Mouse (Mus musculus) CH12.LX (cell line): ENCODE measurements around the gene Golph3. TPM values are rescaled to one million over a fixed set of nuclear protein-coding genes. Genes with fewer than 3 reads are reported as not detected.

ENCODE experiments used
- DNase-seq: peaks from one replicate; pipeline ENCODE4 v3.0.0-alpha.2; 2013; ENCODE audit errors: extremely low read depth
- H3K27ac ChIP-seq: 2 replicates; pipeline ENCODE4 v1.5.1; 2012; ENCODE audit warnings: low read depth, mild to moderate bottlenecking, control low read depth, moderate library complexity; ENCODE audit not compliant: insufficient read depth
- H3K27me3 ChIP-seq: replicated peaks from 2 replicates; pipeline ENCODE3; 2012; ENCODE audit warnings: inconsistent platforms
- H3K36me3 ChIP-seq, 2 experiments: replicated peaks in 1 of 2; 2 replicates each; pipeline versions ENCODE3 to v1.6.1; 2012; ENCODE audit warnings: inconsistent platforms in 1 of 2, low read length in 1 of 2, mild to moderate bottlenecking in 1 of 2, mixed read lengths in 1 of 2, moderate library complexity in 1 of 2; ENCODE audit not compliant: control insufficient read depth in 1 of 2, insufficient read depth in 1 of 2
- H3K4me1 ChIP-seq, 2 experiments: 2 replicates each; pipeline ENCODE4 v1.6.1; 2012; ENCODE audit warnings: inconsistent platforms in 1 of 2, moderate library complexity in 1 of 2; ENCODE audit not compliant: insufficient read depth in 2 of 2, control insufficient read depth in 1 of 2
- H3K4me2 ChIP-seq: 2 replicates; pipeline ENCODE4 v1.6.1; 2012; ENCODE audit warnings: low read depth, mild to moderate bottlenecking, control low read depth; ENCODE audit not compliant: poor library complexity, insufficient read depth, severe bottlenecking
- H3K4me3 ChIP-seq, 3 experiments: fragments of 150-350 bp in 1 of 3; sonication (generic) in 1 of 3; replicated peaks in 1 of 3; 2 replicates each; pipeline versions ENCODE3 to v1.5.1; 2011 to 2012; ENCODE audit warnings: low read depth in 2 of 3, low read length in 2 of 3, mild to moderate bottlenecking in 2 of 3, moderate library complexity in 2 of 3, control low read depth in 1 of 3, improper control_type of control experiment in 1 of 3, inconsistent platforms in 1 of 3, mixed read lengths in 1 of 3; ENCODE audit not compliant: poor library complexity in 1 of 3
- H3K79me2 ChIP-seq: replicated peaks from 2 replicates; pipeline ENCODE4 v1.6.1; 2012; ENCODE audit warnings: mild to moderate bottlenecking, moderate library complexity; ENCODE audit not compliant: control insufficient read depth, poor library complexity, insufficient read depth, severe bottlenecking; ENCODE audit errors: extremely low read depth
- H3K9ac ChIP-seq: 2 replicates; pipeline ENCODE4 v1.6.1; 2012; ENCODE audit warnings: low read depth, mild to moderate bottlenecking, control low read depth, moderate library complexity; ENCODE audit not compliant: insufficient read depth
- H3K9me3 ChIP-seq: replicated peaks from 2 replicates; pipeline ENCODE3; 2012; ENCODE audit warnings: low read length, inconsistent platforms, mixed read lengths
- CHD2 ChIP-seq: IDR thresholded peaks from 2 replicates; pipeline ENCODE4 v1.6.1; 2011; ENCODE audit warnings: low read length, improper control_type of control experiment
- EP300 ChIP-seq: IDR thresholded peaks from 2 replicates; pipeline ENCODE4 v1.6.1; 2011; ENCODE audit warnings: low read length, improper control_type of control experiment
- ETS1 ChIP-seq: conservative IDR thresholded peaks from 2 replicates; pipeline ENCODE4 v1.6.1; 2012; ENCODE audit warnings: low read depth, mild to moderate bottlenecking, inconsistent platforms, low read length, improper control_type of control experiment, moderate library complexity
- HCFC1 ChIP-seq: IDR thresholded peaks from 2 replicates; pipeline ENCODE4 v1.6.1; 2012; ENCODE audit warnings: low read depth, mild to moderate bottlenecking, inconsistent platforms, low read length, improper control_type of control experiment
- JUN ChIP-seq: IDR thresholded peaks from 2 replicates; pipeline ENCODE4 v1.6.1; 2011; ENCODE audit warnings: low read depth, mild to moderate bottlenecking, low read length, improper control_type of control experiment, moderate library complexity; ENCODE audit not compliant: insufficient read depth
- KAT2A ChIP-seq: IDR thresholded peaks from 2 replicates; pipeline ENCODE4 v1.6.1; 2012; ENCODE audit warnings: low read length, improper control_type of control experiment, inconsistent platforms; ENCODE audit not compliant: insufficient replicate concordance
- MAFK ChIP-seq: IDR thresholded peaks from 2 replicates; pipeline ENCODE4 v1.6.1; 2011; ENCODE audit warnings: low read length, improper control_type of control experiment; ENCODE audit not compliant: insufficient replicate concordance
- MAZ ChIP-seq: IDR thresholded peaks from 2 replicates; pipeline ENCODE4 v1.6.1; 2012; ENCODE audit warnings: low read depth, mild to moderate bottlenecking, inconsistent platforms, low read length, improper control_type of control experiment, moderate library complexity
- MYC ChIP-seq: IDR thresholded peaks from 2 replicates; pipeline ENCODE4 v1.6.1; 2011; ENCODE audit warnings: low read depth, mild to moderate bottlenecking, improper control_type of control experiment, low read length
- POLR2A ChIP-seq: IDR thresholded peaks from 2 replicates; pipeline ENCODE4 v1.6.1; 2011; ENCODE audit warnings: low read depth, mild to moderate bottlenecking, improper control_type of control experiment, low read length
- POLR2AphosphoS2 ChIP-seq: IDR thresholded peaks from 2 replicates; pipeline ENCODE4 v1.6.1; 2011; ENCODE audit warnings: low read depth, low read length, improper control_type of control experiment
- RAD21 ChIP-seq: IDR thresholded peaks from 2 replicates; pipeline ENCODE4 v1.6.1; 2011; ENCODE audit warnings: low read depth, mild to moderate bottlenecking, low read length, improper control_type of control experiment, moderate library complexity
- TBP ChIP-seq: conservative IDR thresholded peaks from 2 replicates; pipeline ENCODE4 v1.6.1; 2011; ENCODE audit warnings: low read depth, low read length, improper control_type of control experiment
- USF2 ChIP-seq: conservative IDR thresholded peaks from 2 replicates; pipeline ENCODE4 v1.6.1; 2011; ENCODE audit warnings: low read depth, low read length, improper control_type of control experiment
- ZKSCAN1 ChIP-seq: IDR thresholded peaks from 2 replicates; pipeline ENCODE4 v1.6.1; 2012; ENCODE audit warnings: low read depth, inconsistent platforms, low read length, improper control_type of control experiment, borderline replicate concordance
- ZNF384 ChIP-seq: IDR thresholded peaks from 2 replicates; pipeline ENCODE4 v1.6.1; 2012; ENCODE audit warnings: low read depth, low read length, improper control_type of control experiment, inconsistent platforms
- dilution Hi-C: fragments of 300-500 bp; cut with MboI; formaldehyde crosslinking; loops from 2 replicates; pipeline ENCODE4 v1.14.3; 2020; ENCODE audit warnings: low sequenced_read_pairs; ENCODE audit not compliant: extremely low pct_unique_long_range_greater_than_20kb, extremely low pct_ligation_motif_present
- in situ Hi-C: fragments of 300-500 bp; cut with MboI; formaldehyde crosslinking; loops from 3 replicates; pipeline ENCODE4 v1.14.3; 2019; ENCODE audit warnings: low sequenced_read_pairs, low pct_ligation_motif_present, low pct_unique_long_range_greater_than_20kb, mixed read lengths
- polyA plus RNA-seq: library from polyadenylated mRNA; unstranded; fragments of >175 nt; gene quantifications from 2 replicates; pipeline ENCODE4 v1.2.1, GENCODE M21; 2012; ENCODE audit warnings: low read depth; ENCODE audit not compliant: insufficient read length
- total RNA-seq, 2 experiments: library from RNA; depleted of rRNA; stranded (reverse); fragments of 300-350 nt in 1 of 2; fragments of >200 nt in 1 of 2; gene quantifications; 2 replicates each; pipeline ENCODE4 v1.2.3; 2012 to 2014

Gene Golph3
- total and polyA plus RNA-seq, 3 experiments = 67.2 to 208 (median 97.2) TPM

- Histone ChIP-seq H3K27ac (no peak overlapping the region), H3K4me3 (no peak overlapping the region), H3K4me2 (no peak overlapping the region), H3K4me1 (peaks cover 5 to 11% of the 10 kb centered on the region in 2 experiments; a peak in 3 of 4 replicates), H3K27me3 (no peaks in the 10 kb centered on the region), H3K36me3 (no peaks in the 10 kb centered on the region), H3K9me3 (no peaks in the 10 kb centered on the region), H3K79me2 (no peaks in the 10 kb centered on the region), H3K9ac (no peak overlapping the region)
- in situ Hi-C loops (no loop called here), dilution Hi-C loops (no loop called here)
- no peak for DNase-seq
- TF ChIP-seq ZNF384 = peak; percentile 72
- no peak for TF ChIP-seq TBP
Measured at GRCm38 (mm10) chr15:12376491-12377069, 55.3 kb downstream of the Golph3 start.

GRCm38 (mm10) chr15:12377800-12378199 lies 56.5 kb downstream of the Golph3 start:
- dilution Hi-C loops = no loop called here
- Histone ChIP-seq H3K27me3 (no peaks in the 10 kb centered on the region), H3K4me3 (no peak overlapping the region), H3K36me3 (no peaks in the 10 kb centered on the region), H3K79me2 (no peaks in the 10 kb centered on the region), H3K27ac (no peak overlapping the region), H3K4me1 (peaks cover 5 to 11% of the 10 kb centered on the region in 2 experiments; a peak in 3 of 4 replicates), H3K9ac (no peak overlapping the region), H3K9me3 (no peaks in the 10 kb centered on the region), H3K4me2 (no peak overlapping the region)
- TF ChIP-seq ZKSCAN1 = no peak
- TF ChIP-seq KAT2A = no peak
- TF ChIP-seq RAD21 = no peak
- no peak for TF ChIP-seq POLR2AphosphoS2
- TF ChIP-seq MAFK = no peak
- no peak for TF ChIP-seq MYC
- no peak for TF ChIP-seq ETS1
- TF ChIP-seq POLR2A = no peak
- TF ChIP-seq CHD2 = no peak
- no peak for TF ChIP-seq EP300
- TF ChIP-seq USF2 = no peak
- no peak for TF ChIP-seq HCFC1
- no peak for TF ChIP-seq ZNF384
- no peak for TF ChIP-seq MAZ
- no peak for TF ChIP-seq JUN
- in situ Hi-C loops = no loop called here
- DNase-seq = no peak
